18 mouse cellular contexts compared by ENCODE assay signal in the genomic region with DNA sequence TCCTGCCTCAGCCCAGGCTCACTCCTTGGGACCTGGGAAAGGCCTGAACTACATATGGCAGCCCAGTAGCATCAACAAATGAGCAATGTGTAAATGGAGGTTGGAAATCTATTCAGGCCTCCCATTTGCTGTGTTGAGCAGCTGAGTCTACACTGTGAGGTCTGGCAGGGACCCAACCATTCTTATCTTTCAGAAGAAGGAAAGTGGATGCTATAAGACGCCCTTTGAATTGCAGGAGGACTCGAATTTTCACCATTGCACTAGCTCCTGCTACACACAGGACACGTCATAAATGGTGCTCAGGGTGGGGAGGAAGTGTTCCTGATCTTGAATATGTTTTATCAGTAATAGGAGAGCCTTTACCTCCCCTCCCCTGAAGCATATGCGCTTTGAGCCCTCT.
DNase-seq lines count a peak whose midpoint lies in the region; ATAC-seq and TF ChIP-seq lines count a peak whose summit lies in the region.
"Had no signal": no experiment of that assay in that cellular context is flagged by ENCODE, and none has a peak within 500 bp of the region (broad histone marks: within the 10 kb centered on the region; RNA-seq: fewer than 3 reads in every experiment).

No protein-coding gene starts in this region.

- no peaks in the 10 kb centered on the region for H3K9me3 ChIP-seq in embryonic facial prominence, embryonic 14.5 days (ENCODE audit: control insufficient read depth, low read length)
- no peaks in the 10 kb centered on the region for H3K9me3 ChIP-seq in embryonic facial prominence, embryonic 10.5 days
- no peaks in the 10 kb centered on the region for H3K9me3 ChIP-seq in lung, embryonic 14.5 days (ENCODE audit: low read depth, low read length)
- no peaks in the 10 kb centered on the region for H3K9me3 ChIP-seq in liver, postnatal 0 days (ENCODE audit: low read length)
- H3K9me3 ChIP-seq: embryonic facial prominence, embryonic 13.5 days; heart, embryonic 10.5 days; megakaryocyte, embryonic 14.5 days had no signal

- 56% methylated on average over 4 of the region's 4 CpGs for WGBS in embryonic facial prominence, embryonic 14.5 days
- 76% methylated on average over 4 of the region's 4 CpGs for WGBS in embryonic facial prominence, embryonic 10.5 days
- 29% methylated on average over 4 of the region's 4 CpGs for WGBS in lung, embryonic 14.5 days
- WGBS in liver, postnatal 0 days (ENCODE audit: insufficient replicate concordance), result 52% methylated on average over 4 of the region's 4 CpGs

- H3K4me3 ChIP-seq in embryonic facial prominence, embryonic 14.5 days (ENCODE audit: low read depth, low read length), result no peak overlapping the region
- H3K4me3 ChIP-seq in embryonic facial prominence, embryonic 10.5 days, result no peak overlapping the region
- H3K4me3 ChIP-seq in lung, embryonic 14.5 days (ENCODE audit: low read depth, low read length), result no peak overlapping the region
- no peak overlapping the region for H3K4me3 ChIP-seq in liver, postnatal 0 days (ENCODE audit: low read depth, low read length)
- H3K4me3 ChIP-seq: embryonic facial prominence, embryonic 13.5 days; gastrocnemius, adult 2 months; heart, embryonic 10.5 days; megakaryocyte, embryonic 14.5 days had no signal

- no peak overlapping the region for H3K4me2 ChIP-seq in embryonic facial prominence, embryonic 14.5 days (ENCODE audit: low read depth, low read length)
- H3K4me2 ChIP-seq in lung, embryonic 14.5 days, result no peak overlapping the region
- no peak overlapping the region for H3K4me2 ChIP-seq in liver, postnatal 0 days (ENCODE audit: low read depth, low read length)
- H3K4me2 ChIP-seq: embryonic facial prominence, embryonic 13.5 days had no signal

- H3K9ac ChIP-seq in embryonic facial prominence, embryonic 14.5 days (ENCODE audit: low read depth, low read length), result no peak overlapping the region
- no peak overlapping the region for H3K9ac ChIP-seq in lung, embryonic 14.5 days
- no peak overlapping the region for H3K9ac ChIP-seq in liver, postnatal 0 days (replicated peaks)
- H3K9ac ChIP-seq: embryonic facial prominence, embryonic 13.5 days had no signal

- ATAC-seq in embryonic facial prominence, embryonic 14.5 days (ENCODE audit: low read depth), result peak; percentile 35; the same call in 1 of the 2 replicates
- peak; percentile 54; the same call in 1 of the 2 replicates for ATAC-seq in lung, embryonic 14.5 days (ENCODE audit: insufficient read depth)
- peak; percentile 90 for ATAC-seq in megakaryocyte-erythroid progenitor cell, adult 5-6 weeks (replicated peaks; ENCODE audit: low FRiP score, low TSS enrichment, poor library complexity, severe bottlenecking)
- no peak for ATAC-seq in liver, postnatal 0 days
- ATAC-seq: hindbrain, postnatal 0 days; intestine, postnatal 0 days had no signal

- no peaks in the 10 kb centered on the region for H3K27me3 ChIP-seq in embryonic facial prominence, embryonic 14.5 days (replicated peaks; ENCODE audit: control insufficient read depth, insufficient read depth, low read length)
- H3K27me3 ChIP-seq in embryonic facial prominence, embryonic 10.5 days (replicated peaks; ENCODE audit: low read depth, poor library complexity, severe bottlenecking), result no peaks in the 10 kb centered on the region
- no peaks in the 10 kb centered on the region for H3K27me3 ChIP-seq in lung, embryonic 14.5 days (ENCODE audit: insufficient read depth, low read length)
- H3K27me3 ChIP-seq in liver, postnatal 0 days (ENCODE audit: insufficient read depth, low read length), result no peaks in the 10 kb centered on the region
- H3K27me3 ChIP-seq: embryonic facial prominence, embryonic 13.5 days had no signal

- no peak for TF ChIP-seq EP300 in liver, postnatal 0 days (IDR thresholded peaks at IDR 0.05; ENCODE audit: low read depth)

- H3K27ac ChIP-seq in embryonic facial prominence, embryonic 14.5 days (replicated peaks; ENCODE audit: low read depth, low read length), result no peak overlapping the region
- H3K27ac ChIP-seq in embryonic facial prominence, embryonic 10.5 days (replicated peaks), result no peak overlapping the region
- no peak overlapping the region for H3K27ac ChIP-seq in lung, embryonic 14.5 days (ENCODE audit: low read depth)
- H3K27ac ChIP-seq in liver, postnatal 0 days (ENCODE audit: low read depth), result no peak overlapping the region
- H3K27ac ChIP-seq: embryonic facial prominence, embryonic 13.5 days; gastrocnemius, adult 2 months; heart, embryonic 10.5 days; hindbrain, postnatal 0 days had no signal

- no peak for TF ChIP-seq CTCF in lung, embryonic 14.5 days (IDR thresholded peaks at IDR 0.05; ENCODE audit: low read depth)
- no peak for TF ChIP-seq CTCF in liver, postnatal 0 days (IDR thresholded peaks at IDR 0.05; ENCODE audit: low read depth)

- H3K4me1 ChIP-seq in embryonic facial prominence, embryonic 14.5 days (ENCODE audit: control insufficient read depth, insufficient read depth, low read length), result peaks cover 4% of the 10 kb centered on the region; the same call in 1 of the 2 replicates
- H3K4me1 ChIP-seq in embryonic facial prominence, embryonic 10.5 days, result peaks cover 20% of the 10 kb centered on the region
- H3K4me1 ChIP-seq in lung, embryonic 14.5 days (ENCODE audit: insufficient read depth), result peaks cover 3% of the 10 kb centered on the region; the same call in 1 of the 2 replicates
- no peaks in the 10 kb centered on the region for H3K4me1 ChIP-seq in liver, postnatal 0 days (ENCODE audit: insufficient read depth)
- H3K4me1 ChIP-seq: heart, embryonic 10.5 days had no signal

- DNase-seq in embryonic facial prominence, embryonic 14.5 days (ENCODE audit: low spot score), result peak; percentile 38
- no peak for DNase-seq in embryonic facial prominence, embryonic 10.5 days (ENCODE audit: low spot score)
- DNase-seq in lung, embryonic 14.5 days, result peak; percentile 44
- DNase-seq in lung, adult 18-20 months, result no peak
- peak; percentile 7 for DNase-seq in NIH3T3 (ENCODE audit: low read depth)
- no peak for DNase-seq in liver, postnatal 0 days
- no peak for DNase-seq in c-Kit-positive CD71-positive TER-119-positive erythroid progenitor cells, embryonic 14.5 days (ENCODE audit: low spot score)
- DNase-seq: cerebellum, adult 9-11 months; gastrocnemius, adult 2 months; layer of hippocampus, postnatal 36 days; lung, postnatal 14 days; thymus, postnatal 36 days had no signal

- H3K36me3 ChIP-seq in embryonic facial prominence, embryonic 14.5 days (ENCODE audit: control insufficient read depth, insufficient read depth, low read length), result no peaks in the 10 kb centered on the region
- H3K36me3 ChIP-seq in embryonic facial prominence, embryonic 10.5 days (replicated peaks), result no peaks in the 10 kb centered on the region
- no peaks in the 10 kb centered on the region for H3K36me3 ChIP-seq in lung, embryonic 14.5 days (ENCODE audit: insufficient read depth)
- no peaks in the 10 kb centered on the region for H3K36me3 ChIP-seq in liver, postnatal 0 days (replicated peaks; ENCODE audit: insufficient read depth, low read length)
- H3K36me3 ChIP-seq: embryonic facial prominence, embryonic 13.5 days; heart, embryonic 10.5 days had no signal

Comparison
In these comparisons a context has a peak if more than half of its experiments do, and no peak if none do; other contexts are left out.
1. DNase-seq: peak in embryonic facial prominence, embryonic 14.5 days (single experiment), lung, embryonic 14.5 days (single experiment) and NIH3T3 (single experiment); none in embryonic facial prominence, embryonic 10.5 days (single experiment), lung, adult 18-20 months (0 of 2), liver, postnatal 0 days (single experiment) and c-Kit-positive CD71-positive TER-119-positive erythroid progenitor cells, embryonic 14.5 days (single experiment).